Mouse (Mus musculus): ENCODE data around the gene Rcn3.

GRCm38 (mm10) chr7:45128624-45129246 is 36.7 kb upstream of the Rcn3 start, which contains the start of gene Rpl13a:
- TF ChIP-seq CTCF (IDR thresholded peaks at IDR 0.05) (peak; percentile 92), EP300 (IDR thresholded peaks at IDR 0.05) (peak; percentile 57)

All from lung, postnatal 0 days (tissue).